Mouse (Mus musculus) heart, embryonic 14.5 days (tissue): Measurements from ENCODE around the gene Rab7. TPM values are rescaled to one million over a fixed set of nuclear protein-coding genes. Genes with fewer than 3 reads are reported as not detected.

Experiments used
- ATAC-seq: fragments of 200-750 bp; cut with Nextera tagmentation; 2 replicates; pipeline ENCODE4 v1.8.0; 2017; ENCODE audit warnings: low read depth, moderate TSS enrichment; ENCODE audit not compliant: insufficient number of reproducible peaks, insufficient read depth, low FRiP score
- H3K27ac ChIP-seq, 2 experiments: fragments of 200-500 bp in 1 of 2; fragments of 300-500 bp in 1 of 2; sonication (generic) in 1 of 2; replicated peaks in 1 of 2; 2 replicates each; pipeline ENCODE4 v1.5.1; 2012 to 2014; ENCODE audit warnings: low read depth in 2 of 2, low read length in 2 of 2, control low read depth in 1 of 2, mild to moderate bottlenecking in 1 of 2, mixed read lengths in 1 of 2; ENCODE audit not compliant: control insufficient read depth in 1 of 2, insufficient read depth in 1 of 2
- H3K27me3 ChIP-seq: fragments of 300-500 bp; sonication (generic); 2 replicates; pipeline ENCODE4 v1.6.1; 2014; ENCODE audit warnings: mild to moderate bottlenecking, low read length, control low read depth; ENCODE audit not compliant: control insufficient read depth, insufficient read depth
- H3K36me3 ChIP-seq: fragments of 300-500 bp; sonication (generic); 2 replicates; pipeline ENCODE4 v1.6.1; 2014; ENCODE audit warnings: mild to moderate bottlenecking, control low read depth, low read length, mixed read lengths; ENCODE audit not compliant: control insufficient read depth, insufficient read depth
- H3K4me1 ChIP-seq, 2 experiments: fragments of 200-500 bp in 1 of 2; fragments of 300-500 bp in 1 of 2; sonication (generic) in 1 of 2; 2 replicates each; pipeline ENCODE4 v1.6.1; 2012 to 2014; ENCODE audit warnings: low read length in 2 of 2, control low read depth in 1 of 2, mixed read lengths in 1 of 2; ENCODE audit not compliant: control insufficient read depth in 2 of 2, insufficient read depth in 2 of 2
- H3K4me2 ChIP-seq: fragments of 300-500 bp; sonication (generic); 2 replicates; pipeline ENCODE4 v1.6.1; 2014; ENCODE audit warnings: mild to moderate bottlenecking, low read length
- H3K4me3 ChIP-seq, 2 experiments: fragments of 200-500 bp in 1 of 2; fragments of 300-500 bp in 1 of 2; sonication (generic) in 1 of 2; 2 replicates each; pipeline ENCODE4 v1.5.1; 2012 to 2014; ENCODE audit warnings: low read length in 2 of 2, mild to moderate bottlenecking in 2 of 2, control low read depth in 1 of 2, low read depth in 1 of 2, moderate library complexity in 1 of 2; ENCODE audit not compliant: control insufficient read depth in 1 of 2, insufficient read depth in 1 of 2
- H3K9ac ChIP-seq: fragments of 300-500 bp; sonication (generic); 2 replicates; pipeline ENCODE4 v1.6.1; 2014; ENCODE audit warnings: mild to moderate bottlenecking, low read length
- H3K9me3 ChIP-seq: fragments of 300-500 bp; sonication (generic); 2 replicates; pipeline ENCODE4 v1.6.1; 2016; ENCODE audit warnings: low read length, control low read depth; ENCODE audit not compliant: control insufficient read depth
- WGBS: fragments of 180-500 bp; shearing (Covaris S2); extraction: QIAGEN DNeasy Blood & Tissue Kit; methylation state at CpG from one replicate; pipeline ENCODE4 v1.1.7; 2014; 5-methylcytosine and 5-hydroxymethylcytosine counted together
- polyA plus RNA-seq: library from polyadenylated mRNA; unstranded; fragments of >200 nt; fragmentation: Nextera tagmentation; extraction: Ambion mirVana; gene quantifications from 2 replicates; pipeline ENCODE4 v1.2.1, GENCODE M21; 2014

Rab7 gene
- polyA plus RNA-seq, result 234 and 241 TPM in 2 replicates

- H3K27ac ChIP-seq, result peak within 1 kb of the TSS; percentile 79 to 91
- WGBS, result under 1% methylated on average over 64 of the region's 82 CpGs
- peak within 1 kb of the TSS; percentile 98 for H3K9ac ChIP-seq
- peaks cover 2% of the 10 kb centered on the region; the same call in 1 of the 2 replicates for H3K36me3 ChIP-seq
- peak within 1 kb of the TSS; percentile 80 for H3K4me2 ChIP-seq
- H3K27me3 ChIP-seq, result no peaks in the 10 kb centered on the region
- no peaks in the 10 kb centered on the region for H3K9me3 ChIP-seq
- H3K4me3 ChIP-seq, result peak within 1 kb of the TSS; percentile 80 to 92
- peak; percentile 97 for ATAC-seq
- peaks cover 14 to 35% of the 10 kb centered on the region in 2 experiments for H3K4me1 ChIP-seq
Observed at GRCm38 (mm10) chr6:88044577-88045405, at the start of gene Rab7. Rab7 (minus strand) TSS chr6:88045270.

DNA sequence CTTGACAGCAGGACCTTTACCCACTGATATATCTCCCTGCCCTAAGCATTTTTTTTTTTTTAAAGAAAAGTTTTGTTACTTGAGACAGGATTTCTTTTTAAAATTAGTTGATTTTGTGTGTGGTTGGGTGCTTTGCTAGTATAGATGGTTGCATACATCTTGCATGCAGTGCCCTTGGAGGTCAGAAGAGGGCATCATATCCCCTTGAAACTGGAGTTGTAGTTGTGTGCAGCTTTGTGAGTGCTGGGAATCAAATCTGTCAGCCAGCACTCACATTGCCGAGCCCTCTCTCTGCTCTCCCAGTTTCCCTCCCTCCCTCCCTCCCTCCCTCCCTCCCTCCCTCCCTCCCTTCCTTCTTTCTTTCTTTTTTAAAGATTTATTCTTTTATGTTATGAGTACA, 43.9 kb upstream of the Rab7 start:
- WGBS, result 73% methylated on average over 1 of the region's 1 CpGs
- H3K4me2 ChIP-seq, result no peak overlapping the region
- H3K4me1 ChIP-seq, result peaks cover 0 to 14% of the 10 kb centered on the region in 2 experiments; a peak in 3 of 4 replicates
- H3K4me3 ChIP-seq, result no peak overlapping the region
- H3K9ac ChIP-seq, result no peak overlapping the region
- H3K36me3 ChIP-seq, result peaks cover 56% of the 10 kb centered on the region
- no peaks in the 10 kb centered on the region for H3K9me3 ChIP-seq
- ATAC-seq, result no peak
- no peaks in the 10 kb centered on the region for H3K27me3 ChIP-seq
- H3K27ac ChIP-seq, result no peak overlapping the region

DNA sequence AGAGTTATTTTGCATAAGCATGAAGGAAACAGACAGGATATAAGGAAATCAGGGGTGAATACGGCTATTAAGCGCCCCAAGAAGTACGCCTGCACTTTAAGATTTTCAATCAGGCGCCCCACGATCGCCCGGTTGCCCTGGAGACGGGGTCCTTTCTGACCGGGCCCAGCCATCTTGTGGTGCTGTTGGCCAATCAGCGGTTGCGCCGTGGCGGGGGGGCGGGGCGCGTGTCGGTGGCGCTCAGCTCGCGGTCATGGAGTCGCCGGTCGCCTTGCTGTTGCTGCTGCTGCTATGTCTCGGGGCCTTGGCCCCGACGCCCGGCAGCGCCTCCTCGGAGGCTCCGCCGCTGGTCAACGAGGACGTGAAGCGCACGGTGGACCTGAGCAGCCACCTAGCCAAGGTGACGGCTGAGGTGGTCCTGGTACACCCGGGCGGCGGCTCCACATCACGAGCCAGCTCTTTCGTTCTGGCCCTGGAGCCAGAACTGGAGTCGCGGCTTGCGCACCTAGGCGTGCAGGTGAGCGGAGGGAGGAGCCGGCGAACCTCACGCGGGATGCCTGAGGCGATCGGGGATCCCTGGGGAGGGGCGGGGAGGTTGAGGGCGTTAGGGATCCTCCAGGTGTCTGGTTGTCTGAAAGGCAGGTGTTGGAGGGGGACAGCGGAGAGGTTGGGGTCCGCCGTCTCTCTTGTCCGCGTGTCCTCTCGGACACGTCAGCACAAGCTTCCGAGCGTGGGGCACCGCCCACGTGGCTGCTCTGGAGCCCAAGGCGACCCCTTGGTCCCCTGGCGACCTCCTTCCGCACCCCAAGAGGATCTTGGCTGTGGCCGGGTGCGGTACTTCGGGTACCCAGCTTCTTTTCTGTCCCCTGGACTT, 39.4 kb upstream of the Rab7 start, which contains the start of gene Rpn1:
Gene Rpn1 (plus strand): TSS at position 205 of the 874 bp plus-strand sequence.
- no peaks in the 10 kb centered on the region for H3K9me3 ChIP-seq
- H3K36me3 ChIP-seq, result peaks cover 13% of the 10 kb centered on the region
- under 1% methylated on average over 68 of the region's 71 CpGs for WGBS
- ATAC-seq, result peak; percentile 93
- peak within 1 kb of the TSS; percentile 40 to 58; a peak in 3 of 4 replicates for H3K27ac ChIP-seq
- H3K4me1 ChIP-seq, result peaks cover 2 to 18% of the 10 kb centered on the region in 2 experiments
- 0 out of 2 replicates have a peak, but pooled peaks cover 6% of the 10 kb centered on the region for H3K27me3 ChIP-seq
- H3K9ac ChIP-seq, result peak within 1 kb of the TSS; percentile 90
- peak within 1 kb of the TSS; percentile 86 to 100 for H3K4me3 ChIP-seq
- H3K4me2 ChIP-seq, result peak within 1 kb of the TSS; percentile 82

- peak overlapping the region; percentile 82 for H3K4me2 ChIP-seq
- H3K4me3 ChIP-seq, result peak overlapping the region in 1 of 2 experiments; percentile 86; a peak in 2 of 4 replicates
- 67% methylated on average over 3 of the region's 3 CpGs for WGBS
- ATAC-seq, result no peak
- H3K4me1 ChIP-seq, result peaks cover 2 to 18% of the 10 kb centered on the region in 2 experiments
- H3K36me3 ChIP-seq, result peaks cover 8% of the 10 kb centered on the region
- peak overlapping the region in 1 of 2 experiments; percentile 58; a peak in 2 of 4 replicates for H3K27ac ChIP-seq
- no peaks in the 10 kb centered on the region for H3K9me3 ChIP-seq
- peak overlapping the region; percentile 90 for H3K9ac ChIP-seq
- peaks cover 11% of the 10 kb centered on the region; the same call in 1 of the 2 replicates for H3K27me3 ChIP-seq
Observed at GRCm38 (mm10) chr6:88083672-88084071, 38.6 kb upstream of the Rab7 start.

DNA sequence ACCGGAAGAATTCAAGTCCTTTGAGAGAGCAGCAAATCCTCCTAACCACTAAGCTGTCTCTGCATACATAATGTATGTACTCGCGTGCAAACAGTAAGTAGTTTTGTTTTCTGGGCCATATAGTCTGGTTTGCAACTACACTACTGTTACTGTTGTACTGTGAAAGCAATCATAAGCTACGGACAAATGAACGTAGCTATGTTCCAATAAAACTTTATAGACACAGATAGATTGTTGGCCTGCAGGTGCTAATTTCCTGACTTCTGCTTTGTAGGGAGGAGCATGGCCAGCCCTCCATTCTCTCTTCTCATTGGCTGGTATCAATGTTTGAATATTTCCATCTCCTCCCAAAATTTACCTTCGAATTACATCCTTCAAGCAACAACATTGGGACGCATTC, 38.0 kb upstream of the Rab7 start:
- WGBS, result 82% methylated on average over 7 of the region's 7 CpGs
- H3K4me1 ChIP-seq, result peaks cover 2 to 18% of the 10 kb centered on the region in 2 experiments
- H3K9me3 ChIP-seq, result no peaks in the 10 kb centered on the region
- no peak for ATAC-seq
- no peak overlapping the region for H3K4me2 ChIP-seq
- no peak overlapping the region for H3K9ac ChIP-seq
- no peak overlapping the region for H3K4me3 ChIP-seq
- no peak overlapping the region for H3K27ac ChIP-seq
- peaks cover 13% of the 10 kb centered on the region; the same call in 1 of the 2 replicates for H3K27me3 ChIP-seq
- peaks cover 2% of the 10 kb centered on the region for H3K36me3 ChIP-seq

DNA sequence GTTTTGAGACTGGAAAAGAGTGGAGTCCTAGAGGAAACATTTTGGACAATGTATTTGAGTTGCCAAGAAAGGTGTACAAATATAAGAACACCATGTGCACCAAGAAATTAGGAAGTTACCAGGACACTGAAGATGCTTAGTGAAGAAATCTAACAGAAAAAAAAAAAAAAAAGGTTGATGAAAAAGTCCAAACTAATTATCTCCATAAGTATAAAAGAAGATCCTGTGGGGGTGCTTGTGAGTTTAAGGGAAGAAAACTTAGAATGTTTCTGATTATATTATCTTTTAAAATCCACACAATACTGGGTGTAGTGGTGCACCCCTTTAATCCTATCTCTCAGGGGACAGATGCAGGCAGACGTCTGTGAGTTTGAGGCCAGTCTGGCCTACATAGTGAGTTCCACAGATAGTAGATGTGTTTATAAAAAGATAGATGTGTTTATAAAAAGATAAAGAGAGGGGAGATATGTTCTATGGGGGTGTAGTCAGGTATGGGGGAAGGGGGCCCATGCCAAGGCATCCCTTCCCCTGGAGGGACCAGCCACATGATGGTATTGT, 31.0 kb upstream of the Rab7 start:
- Histone ChIP-seq H3K9me3 (no peaks in the 10 kb centered on the region), H3K36me3 (no peaks in the 10 kb centered on the region), H3K9ac (no peak overlapping the region), H3K4me1 (peaks cover 3 to 8% of the 10 kb centered on the region in 2 experiments; a peak in 1 of 4 replicates), H3K4me2 (peak overlapping the region; percentile 84; the same call in 1 of the 2 replicates), H3K27me3 (peaks cover 13% of the 10 kb centered on the region; the same call in 1 of the 2 replicates), H3K4me3 (no peak overlapping the region), H3K27ac (no peak overlapping the region)
- 55% methylated on average over 1 of the region's 1 CpGs for WGBS
- ATAC-seq, result no peak
